Mouse (Mus musculus): ENCODE data around the gene 1700001O22Rik.

Gene 1700001O22Rik

GRCm38 (mm10) chr2:30803604-30804003, at the start of gene 1700001O22Rik:
TSS of gene 1700001O22Rik (minus strand) at chr2:30803661.
- in situ Hi-C loops (cut with MboI; ENCODE audit: unreplicated experiment in 2 of 2), result loop anchor here (25.0 kb wide), 2 partner anchors 359 to 1959 kb away; partner anchors contain the start of genes Gpr107 (in 1 of the 2) and Tor2a (in 1 of the 2)

DNA sequence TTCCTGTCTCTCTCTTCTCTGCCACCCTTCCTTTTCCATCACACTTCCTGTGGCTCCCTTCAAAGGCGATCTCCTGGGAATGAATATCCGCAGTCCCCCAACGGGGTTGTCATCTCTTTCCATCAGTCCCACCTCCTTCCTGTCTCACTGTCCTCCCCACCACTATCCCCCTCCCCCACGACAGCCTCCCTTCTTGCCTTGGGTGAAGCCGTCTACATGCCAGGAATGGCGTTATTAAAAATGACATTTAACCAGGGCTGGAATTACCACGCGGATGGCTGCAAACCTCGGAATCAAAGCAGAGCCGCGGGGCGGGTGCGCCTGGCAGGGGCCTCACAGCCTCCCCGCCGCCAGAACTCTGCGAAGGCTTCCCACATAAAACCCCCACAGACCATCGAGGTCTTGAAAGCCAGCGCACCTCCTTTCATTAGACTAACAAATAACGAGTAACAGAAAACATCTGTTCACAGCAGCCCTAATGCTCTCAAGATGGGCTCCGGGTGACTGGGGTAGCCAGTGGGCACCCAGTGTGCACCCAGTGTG, 49.4 kb upstream of the 1700001O22Rik start:
- in situ Hi-C loops (cut with MboI; ENCODE audit: unreplicated experiment in 2 of 2), result loop anchor here in 1 of 2 experiments (25.0 kb wide), 3 partner anchors 684 to 1541 kb away; partner anchors contain the start of gene Prdm12

- in situ Hi-C loops (cut with MboI; ENCODE audit: unreplicated experiment in 2 of 2), result loop anchor here in 1 of 2 experiments (25.0 kb wide), 3 partner anchors 687 to 1538 kb away; partner anchors contain the start of gene Prdm12
Measured at GRCm38 (mm10) chr2:30850581-30850980, 47.1 kb upstream of the 1700001O22Rik start.

GRCm38 (mm10) chr2:30848184-30848583, 44.7 kb upstream of the 1700001O22Rik start:
- in situ Hi-C loops (cut with MboI; ENCODE audit: unreplicated experiment in 2 of 2), result no loop called here

DNA sequence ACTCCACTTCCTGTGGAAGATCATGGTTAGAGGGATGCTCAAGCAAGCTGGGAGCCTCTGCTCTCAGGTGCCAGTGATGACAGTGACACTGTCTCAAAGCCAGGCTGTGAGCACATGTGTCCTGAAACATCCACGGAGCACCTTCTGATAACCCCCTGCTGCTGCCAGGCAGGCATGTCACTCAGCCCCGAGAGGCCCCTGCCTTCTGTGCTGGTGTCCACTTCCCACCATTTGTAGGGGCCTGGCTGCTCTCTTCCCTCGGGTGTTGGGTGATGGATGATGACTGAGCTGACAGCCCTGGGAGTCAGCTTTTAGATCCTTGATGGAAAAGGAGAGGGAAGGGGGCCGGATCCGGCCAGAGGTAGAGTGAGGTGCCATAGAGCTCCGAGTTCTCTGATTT, 43.3 kb upstream of the 1700001O22Rik start:
- in situ Hi-C loops (cut with MboI; ENCODE audit: unreplicated experiment in 2 of 2), result no loop called here

DNA sequence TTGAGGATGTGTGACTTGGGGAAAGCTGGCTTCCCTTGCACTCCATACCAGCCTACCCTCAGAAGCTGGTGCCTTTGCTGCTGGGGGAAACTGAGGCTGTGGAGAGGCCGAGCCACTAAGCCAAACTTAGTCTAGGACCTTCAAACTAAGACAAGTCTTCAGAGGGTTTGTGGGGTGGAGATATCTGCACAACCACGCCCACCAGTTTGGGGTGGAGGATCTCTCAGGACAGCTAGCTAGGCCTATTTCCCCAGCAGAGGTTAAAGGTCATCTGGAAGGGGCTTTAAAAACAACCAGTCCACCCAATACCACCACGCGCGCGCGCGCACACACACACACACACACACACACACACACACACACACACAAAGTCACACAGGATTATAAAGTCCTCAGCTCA, 42.8 kb upstream of the 1700001O22Rik start:
- in situ Hi-C loops (cut with MboI; ENCODE audit: unreplicated experiment in 2 of 2), result no loop called here

DNA sequence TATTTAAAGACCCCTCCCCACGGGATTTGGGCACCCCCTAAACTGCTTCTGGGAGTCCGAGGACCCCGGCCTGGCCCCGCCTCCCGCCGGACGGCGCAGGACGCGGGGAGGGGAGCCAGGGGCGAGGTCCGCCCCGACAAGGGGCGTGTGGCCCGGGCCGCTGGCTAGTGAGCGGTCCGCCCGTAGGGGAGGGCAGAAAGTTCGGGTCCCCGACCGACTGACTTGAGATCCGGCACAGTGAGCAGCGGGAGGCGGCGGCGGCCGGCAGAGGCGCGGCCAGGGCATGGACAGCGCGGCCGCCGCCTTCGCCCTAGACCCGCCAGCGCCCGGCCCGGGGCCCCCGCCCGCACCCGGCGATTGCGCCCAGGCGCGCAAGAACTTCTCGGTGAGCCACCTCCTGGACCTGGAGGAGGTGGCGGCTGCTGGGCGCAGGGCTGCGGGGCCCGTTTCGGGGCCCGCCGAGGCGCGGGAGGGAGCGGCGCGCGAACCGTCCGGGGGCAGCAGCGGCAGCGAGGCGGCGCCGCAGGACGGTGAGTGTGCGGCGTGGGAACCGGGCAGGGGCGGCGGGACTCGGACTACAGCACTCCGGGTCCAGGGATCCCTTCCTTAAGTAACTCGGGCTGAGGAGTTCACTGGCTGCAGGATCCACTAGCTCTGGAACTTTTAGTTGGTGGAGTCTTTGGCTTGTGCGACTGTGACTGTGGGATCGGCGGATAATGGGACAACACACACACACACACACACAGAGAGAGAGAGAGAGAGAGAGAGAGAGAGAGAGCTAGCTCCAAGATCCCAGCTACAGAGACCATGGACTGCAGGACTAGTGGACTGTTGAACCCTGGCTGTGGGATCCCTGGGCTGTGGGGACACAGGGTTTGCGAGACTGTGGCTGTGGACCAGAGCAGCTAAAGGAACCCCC, 42.0 kb upstream of the 1700001O22Rik start:
- in situ Hi-C loops (cut with MboI; ENCODE audit: unreplicated experiment in 2 of 2), result no loop called here

GRCm38 (mm10) chr2:30842615-30843014, 39.2 kb upstream of the 1700001O22Rik start:
- in situ Hi-C loops (cut with MboI; ENCODE audit: unreplicated experiment in 2 of 2), result no loop called here

- in situ Hi-C loops (cut with MboI; ENCODE audit: unreplicated experiment in 2 of 2), result no loop called here
Measured at GRCm38 (mm10) chr2:30836238-30836990, 33.0 kb upstream of the 1700001O22Rik start.

- in situ Hi-C loops (cut with MboI; ENCODE audit: unreplicated experiment in 2 of 2), result no loop called here
Measured at GRCm38 (mm10) chr2:30834373-30835022, 31.0 kb upstream of the 1700001O22Rik start, which contains the start of gene Prrx2. TSS of gene Prrx2 (plus strand) at chr2:30834972.

GRCm38 (mm10) chr2:30833644-30834043, 30.2 kb upstream of the 1700001O22Rik start:
- in situ Hi-C loops (cut with MboI; ENCODE audit: unreplicated experiment in 2 of 2), result no loop called here

DNA sequence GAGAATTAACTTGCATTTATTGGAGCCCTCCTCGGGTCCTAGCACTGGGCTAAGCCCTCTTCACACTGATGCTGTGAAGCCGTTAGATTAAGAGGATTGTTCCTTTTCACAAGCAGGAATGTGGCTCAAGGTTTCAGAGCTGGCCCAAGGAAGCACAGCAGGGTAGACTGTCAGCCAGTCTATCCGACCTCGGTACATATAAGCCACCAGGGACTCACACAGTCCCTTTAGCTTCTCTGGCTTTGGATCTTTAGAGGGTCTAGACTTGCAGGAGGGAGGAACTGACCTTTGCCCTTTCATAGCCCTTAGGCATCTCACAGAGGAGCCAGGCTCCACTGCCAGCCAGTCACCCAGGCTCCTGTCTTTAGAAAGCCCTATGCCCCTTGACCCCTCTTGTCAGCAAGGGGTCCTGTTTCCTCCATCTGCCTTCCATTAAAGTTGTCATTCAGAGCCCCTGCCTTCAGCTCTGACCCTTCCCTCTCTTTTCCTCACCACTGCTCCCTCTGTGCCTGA, 26.9 kb upstream of the 1700001O22Rik start, which contains the start of gene Asb6:
TSS of gene Asb6 (minus strand) at position 51 of the 513 bp plus-strand sequence.
- in situ Hi-C loops (cut with MboI; ENCODE audit: unreplicated experiment in 2 of 2), result no loop called here

DNA sequence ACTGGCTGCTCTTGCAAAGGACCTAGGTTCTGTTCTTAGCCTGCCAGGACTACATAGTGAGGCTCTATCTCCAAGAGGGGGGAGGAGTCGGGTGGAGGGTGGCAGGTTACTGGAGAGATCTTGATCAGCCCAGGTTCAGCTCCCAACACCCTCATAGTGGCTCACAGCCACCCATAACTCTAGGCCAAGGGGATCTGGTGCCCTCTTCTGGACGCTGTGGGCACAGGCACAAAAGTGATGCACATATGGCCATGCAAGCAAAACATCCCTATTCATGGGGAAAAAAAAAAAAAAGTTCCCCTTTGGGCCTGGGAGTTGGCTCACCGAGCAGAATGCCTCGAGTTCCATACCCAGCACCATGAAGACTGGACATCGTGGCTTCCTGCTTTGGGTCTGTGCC, 25.9 kb upstream of the 1700001O22Rik start:
- in situ Hi-C loops (cut with MboI; ENCODE audit: unreplicated experiment in 2 of 2), result loop anchor here in 1 of 2 experiments (10.0 kb wide), 2 partner anchors 105 to 785 kb away; partner anchors contain the start of gene Wdr34

DNA sequence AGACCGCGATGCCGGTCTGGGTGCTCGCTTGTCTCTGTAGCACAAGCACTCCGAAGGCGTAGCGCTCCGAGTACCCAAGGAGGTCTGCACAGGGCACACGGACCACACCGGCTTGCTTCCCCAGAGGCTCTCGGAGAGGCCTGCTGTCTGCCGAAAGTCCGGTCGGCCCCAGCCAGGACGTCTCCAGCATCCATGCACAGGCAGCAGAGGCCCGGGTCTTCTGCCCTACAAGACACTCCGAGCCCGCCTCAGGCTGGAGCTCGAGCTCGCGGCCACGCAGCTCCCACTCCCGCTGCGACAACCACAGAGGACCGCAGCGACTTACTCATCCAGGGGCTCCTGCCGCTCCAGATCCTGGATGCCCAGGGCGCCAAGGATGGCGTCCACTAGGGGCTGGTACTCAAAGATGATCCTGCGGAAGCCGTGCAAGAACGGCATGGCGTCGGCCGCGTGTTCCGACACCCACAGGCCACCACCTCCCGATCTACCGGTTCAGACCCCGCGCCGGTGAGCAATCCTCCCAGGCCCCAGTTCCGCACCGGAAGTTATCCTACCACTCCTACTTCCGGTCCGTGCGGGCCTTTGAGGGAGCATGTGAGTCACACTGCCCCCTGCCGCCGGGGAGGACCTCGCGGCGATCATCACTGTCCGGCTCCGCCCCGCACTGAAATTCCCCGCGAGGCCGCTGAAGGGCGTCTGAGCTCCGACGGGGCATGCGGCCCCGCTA, 24.5 kb upstream of the 1700001O22Rik start:
- in situ Hi-C loops (cut with MboI; ENCODE audit: unreplicated experiment in 2 of 2), result loop anchor here in 1 of 2 experiments (10.0 kb wide), 2 partner anchors 107 to 783 kb away; partner anchors contain the start of gene Wdr34

DNA sequence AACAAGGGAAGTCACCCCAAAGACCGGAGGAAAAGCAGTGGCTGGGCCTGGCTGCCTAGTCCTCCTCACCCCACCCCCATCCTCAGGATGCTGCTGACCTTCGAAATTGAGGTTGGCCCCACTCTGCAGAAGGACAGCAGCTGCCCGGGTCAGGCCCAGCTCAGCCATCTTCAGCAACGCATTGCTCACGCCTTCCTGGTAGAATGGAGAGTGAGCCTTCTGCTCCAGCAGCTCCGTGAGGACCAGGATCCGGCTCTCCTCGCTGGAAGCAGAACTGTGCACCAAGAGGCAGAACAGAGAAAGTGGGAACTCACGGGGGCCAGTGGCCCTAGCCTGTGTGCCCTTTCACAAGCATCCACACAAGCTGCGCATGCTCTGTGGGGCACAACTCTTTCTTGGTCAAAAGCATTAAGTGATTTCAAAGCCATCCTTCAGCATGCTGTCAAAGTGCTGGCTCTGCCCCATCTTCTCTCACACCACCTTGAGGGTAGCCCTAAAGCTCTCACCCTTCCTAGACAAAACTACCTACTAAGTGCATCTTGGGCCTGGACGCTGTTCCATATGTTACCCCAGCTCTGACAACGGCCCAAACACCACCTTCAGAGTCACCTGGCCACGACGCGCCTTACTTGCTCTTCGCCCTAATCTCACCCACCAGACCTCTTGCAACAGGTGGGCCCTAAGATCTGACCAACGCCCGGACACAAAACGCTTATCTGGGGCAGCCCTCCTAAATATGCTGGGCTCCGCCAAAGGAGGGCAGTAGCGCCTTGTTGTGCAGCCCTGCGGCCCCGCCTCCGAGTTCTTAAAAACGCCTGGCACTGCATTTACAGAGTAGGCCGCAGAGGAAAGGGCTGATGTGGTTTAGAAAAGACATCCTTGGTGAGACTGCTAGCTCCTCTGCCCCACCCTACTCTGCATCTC, 23.6 kb upstream of the 1700001O22Rik start:
- in situ Hi-C loops (cut with MboI; ENCODE audit: unreplicated experiment in 2 of 2), result loop anchor here in 1 of 2 experiments (10.0 kb wide), 2 partner anchors 108 to 782 kb away; partner anchors contain the start of gene Wdr34

DNA sequence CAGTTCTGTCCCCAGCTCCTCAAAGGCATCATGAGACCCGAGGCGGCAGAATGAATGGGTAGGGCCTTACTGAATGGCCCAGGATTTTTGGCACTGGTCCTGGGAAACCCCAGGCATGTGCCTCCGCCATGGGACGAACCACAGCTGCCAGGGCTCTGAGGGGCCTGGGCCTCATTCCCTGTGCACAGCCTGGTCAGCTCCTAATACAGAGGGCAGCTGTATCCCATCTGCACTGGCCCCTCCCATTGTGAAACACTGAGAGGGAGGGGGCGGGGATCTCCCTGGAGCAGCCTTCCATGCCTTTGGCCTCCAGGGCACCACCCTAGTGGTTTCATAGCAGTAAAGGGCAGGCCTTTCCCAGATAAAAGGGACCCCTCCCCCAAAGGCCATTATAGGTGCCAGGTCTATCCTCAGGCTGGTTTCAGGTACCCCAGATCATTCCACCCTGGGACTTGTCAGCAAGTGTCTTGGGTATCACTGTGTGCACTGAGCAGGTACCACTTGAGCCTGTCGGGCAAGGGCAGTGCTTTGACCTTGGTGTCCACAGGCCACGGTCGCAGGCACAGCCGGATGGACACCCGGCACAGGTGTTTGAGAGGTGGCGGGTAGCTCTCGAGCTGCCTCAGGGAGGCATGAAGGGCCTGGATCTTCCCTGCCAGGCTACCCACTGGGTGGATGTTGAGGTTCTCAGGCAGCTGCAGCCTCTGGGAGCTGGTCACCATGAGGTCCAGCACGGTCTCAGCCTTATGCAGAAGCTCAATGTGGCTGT, 20.1 kb upstream of the 1700001O22Rik start:
- in situ Hi-C loops (cut with MboI; ENCODE audit: unreplicated experiment in 2 of 2), result loop anchor here (10.0 to 25.0 kb wide), 4 partner anchors 111 to 1939 kb away; partner anchors contain the start of genes Gpr107 (in 1 of the 2), Tor2a (in 1 of the 2) and Wdr34 (in 1 of the 2)

DNA sequence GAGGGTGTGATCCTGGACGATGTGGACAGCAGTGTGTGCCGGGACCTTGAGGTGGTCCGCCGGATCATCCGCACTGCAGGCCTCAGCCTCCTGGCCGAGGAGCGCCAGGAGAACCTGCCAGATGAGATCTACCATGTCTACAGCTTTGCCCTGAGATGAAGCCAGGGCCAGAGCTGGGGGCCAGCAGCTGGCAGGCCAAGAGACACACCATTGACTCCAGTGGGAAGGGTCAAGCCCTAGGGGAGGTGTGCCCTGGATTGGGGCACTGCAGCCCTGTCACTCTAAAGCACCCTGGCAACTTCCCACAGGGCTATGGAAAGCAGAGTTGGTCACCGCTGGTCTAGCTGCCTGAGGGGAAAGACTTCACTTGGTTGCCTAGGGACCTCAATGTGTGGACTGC, 19.0 kb upstream of the 1700001O22Rik start:
- in situ Hi-C loops (cut with MboI; ENCODE audit: unreplicated experiment in 2 of 2), result loop anchor here (10.0 to 25.0 kb wide), 4 partner anchors 112 to 1940 kb away; partner anchors contain the start of genes Gpr107 (in 1 of the 2), Tor2a (in 1 of the 2) and Wdr34 (in 1 of the 2)
